Mouse (Mus musculus): ENCODE measurements around the gene Nccrp1.
"Not testable (repeated sequence)": the region's sequence is repeated elsewhere in the genome, so short reads cannot be mapped to it uniquely, and the experiment has no call there.

DNA sequence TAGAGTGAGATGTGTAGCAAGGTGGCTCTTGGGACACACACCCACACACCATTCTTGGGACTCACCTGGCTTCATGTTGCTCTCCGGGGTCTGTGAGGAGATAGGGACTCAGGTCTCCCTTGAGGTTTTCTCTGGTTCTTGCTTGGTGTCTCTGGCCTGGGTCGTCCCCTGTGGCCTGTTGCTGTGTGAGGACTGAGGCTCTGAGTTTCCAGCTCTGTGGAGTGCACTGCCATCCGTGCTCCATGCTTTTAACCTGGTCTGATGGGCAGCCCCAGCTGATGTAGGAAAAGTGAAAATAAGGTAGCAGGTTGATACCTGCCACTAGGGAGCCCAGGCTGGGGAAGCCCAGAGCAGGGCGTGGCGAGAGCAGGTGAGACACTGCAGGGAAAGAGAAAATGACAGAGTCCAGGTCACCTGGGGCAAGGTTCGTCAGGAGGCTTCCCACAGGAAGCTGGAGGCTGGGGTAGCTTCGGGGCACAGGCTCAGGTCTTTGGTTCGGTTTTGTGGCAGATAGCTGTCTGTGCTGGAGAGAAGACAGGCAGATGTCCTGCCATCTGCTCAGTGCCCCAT is 36.6 kb downstream of the Nccrp1 start, which contains the start of gene Ifnl2:
- not testable (repeated sequence) for TF ChIP-seq POLR2A, CTCF (IDR thresholded peaks at IDR 0.05; ENCODE audit: extremely low read depth, insufficient read depth, low read length)

Data from cortical plate, adult 2 months (tissue).